Mouse (Mus musculus) heart, postnatal 36 days (tissue): Measurements from ENCODE around the gene Cd163l1. TPM values are rescaled to one million over a fixed set of nuclear protein-coding genes. Genes with fewer than 3 reads are reported as not detected.

ENCODE experiments used
- DNase-seq, 2 experiments: peaks; one replicate each; pipeline ENCODE4 v3.0.0; 2021 to 2022
- intact Hi-C: fragments of 180-260 bp; cut with DNase I; formaldehyde crosslinking; loops from one replicate; pipeline ENCODE4 v1.15.1; 2025
- total RNA-seq, 2 experiments: library from RNA; stranded (reverse); gene quantifications; 2 replicates each; pipeline ENCODE4 v1.2.3; 2021

Gene Cd163l1
- not detected for total RNA-seq

DNA sequence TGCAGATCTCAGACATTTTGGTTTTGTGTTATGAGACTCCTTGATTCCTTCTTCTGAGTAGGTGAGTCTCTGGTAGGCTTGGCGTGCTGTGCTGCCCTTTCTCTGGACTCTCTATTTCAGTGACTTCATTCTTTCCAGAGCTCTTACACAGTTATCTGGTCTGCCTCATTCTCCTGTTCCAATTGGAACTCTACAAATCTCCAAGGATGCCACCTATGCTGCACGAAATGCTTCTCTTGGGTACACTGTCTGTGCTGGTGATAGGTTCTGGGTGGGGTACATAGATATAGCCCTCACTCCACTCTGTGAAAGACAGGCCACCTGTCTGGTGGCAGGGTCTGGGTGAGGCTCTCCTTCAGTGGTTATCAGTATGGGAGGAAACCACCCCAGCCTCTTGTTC, at the start of gene Cd163l1:
Gene Cd163l1, plus strand, starts transcription at position 301 of the 400 bp plus-strand sequence.
- DNase-seq = no peak
- intact Hi-C loops = no loop called here

DNA sequence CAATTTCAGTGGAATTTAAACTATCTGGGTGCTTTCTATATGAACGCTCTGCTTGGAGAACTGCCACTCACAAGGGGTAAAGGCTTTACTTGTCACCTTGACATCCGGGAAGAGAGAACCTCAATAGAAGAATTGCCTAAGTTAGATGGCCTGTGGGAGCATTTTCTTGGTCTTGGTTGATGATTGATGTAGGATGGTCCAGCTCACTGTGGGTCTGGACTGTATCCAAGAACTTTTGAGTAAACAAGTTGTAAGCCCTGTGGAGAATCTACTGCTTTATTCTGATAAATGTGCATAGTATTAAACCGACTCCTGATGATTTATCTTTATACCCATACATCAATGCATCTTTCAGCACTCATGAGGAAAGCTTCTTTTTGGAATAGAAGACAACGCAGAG, 48.7 kb upstream of the Cd163l1 start:
- intact Hi-C loops = no loop called here
- no peak for DNase-seq

DNA sequence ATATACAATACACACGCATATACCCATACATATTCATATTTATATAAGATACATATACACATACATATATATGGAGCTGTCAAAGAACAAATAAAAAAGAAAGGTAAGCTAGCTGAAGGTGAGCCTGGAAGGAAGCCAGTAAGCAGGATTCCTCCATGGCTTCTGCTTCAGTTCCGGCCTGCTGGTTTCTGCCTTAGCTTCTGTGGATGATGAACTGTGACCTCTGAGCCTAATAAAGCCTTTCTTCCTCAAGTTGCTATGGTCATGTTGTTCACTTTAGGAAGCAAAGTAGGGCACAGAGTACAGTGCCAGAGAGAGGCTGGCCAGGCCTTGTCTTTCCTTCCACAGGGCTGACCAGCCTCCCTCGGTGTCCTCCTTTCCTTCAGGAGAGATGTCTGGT, 47.2 kb upstream of the Cd163l1 start:
- DNase-seq = no peak
- intact Hi-C loops = no loop called here

DNA sequence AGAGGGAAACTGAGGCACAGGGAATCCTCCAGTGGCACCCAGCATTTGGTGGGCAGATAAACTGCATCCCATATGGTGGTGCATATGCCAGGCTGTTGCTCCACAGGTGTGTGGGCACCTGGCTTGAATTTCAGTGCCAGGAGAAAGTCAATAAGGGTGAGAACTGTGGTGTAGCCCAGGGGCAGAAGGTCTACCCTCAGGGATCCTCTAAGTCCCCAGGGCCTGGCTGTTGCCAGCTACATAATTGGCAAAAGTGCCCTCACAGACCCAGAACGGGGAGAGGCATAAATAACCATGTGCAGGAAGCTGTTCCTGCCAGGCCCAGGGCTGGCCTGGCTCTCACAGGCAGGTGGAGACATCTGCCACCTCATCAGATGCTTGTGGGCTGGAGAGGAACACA, 45.1 kb upstream of the Cd163l1 start, which contains the start of gene Olfr523:
Gene Olfr523, plus strand, starts transcription at position 282 of the 400 bp plus-strand sequence.
- intact Hi-C loops = no loop called here
- DNase-seq = no peak

DNA sequence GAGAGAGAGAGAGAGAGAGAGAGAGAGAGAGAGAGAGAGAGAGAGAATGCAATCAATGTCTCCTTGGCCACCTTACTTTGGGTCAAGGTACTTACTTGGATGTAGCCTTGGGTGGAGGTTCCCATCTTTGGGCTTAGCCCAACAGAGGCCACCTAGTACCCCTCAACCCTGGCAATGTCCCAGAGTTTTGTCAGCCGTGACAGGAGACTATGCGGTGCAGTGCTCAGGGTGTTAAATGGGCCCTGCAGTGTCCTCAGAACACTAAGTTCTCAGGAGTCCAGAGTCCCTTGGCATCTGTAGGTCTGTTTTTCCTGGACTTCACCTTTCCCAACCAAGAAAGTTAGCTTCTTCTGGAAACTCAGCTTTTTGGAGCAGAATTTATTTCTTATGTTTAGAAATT, 38.9 kb upstream of the Cd163l1 start:
- DNase-seq = no peak
- intact Hi-C loops = no loop called here

DNA sequence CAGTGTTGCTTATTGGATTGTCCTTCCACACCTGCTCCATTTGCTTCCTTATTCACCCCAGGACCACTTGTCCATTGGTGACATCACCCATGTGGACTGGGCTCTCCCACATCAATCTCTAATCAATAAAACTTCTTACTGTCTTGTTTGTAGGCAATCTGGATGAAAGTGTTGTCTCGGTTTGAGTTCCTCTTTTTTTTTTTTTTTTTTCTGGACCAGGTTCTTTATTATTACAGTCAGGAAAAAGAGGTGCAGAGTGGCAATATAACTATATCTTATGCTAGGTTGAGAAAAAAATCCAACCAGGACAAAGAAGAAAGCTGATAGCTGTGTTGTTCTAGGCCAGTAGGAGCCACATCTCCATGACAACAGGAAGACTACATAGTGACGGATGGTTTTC, 37.4 kb upstream of the Cd163l1 start:
- intact Hi-C loops = no loop called here

DNA sequence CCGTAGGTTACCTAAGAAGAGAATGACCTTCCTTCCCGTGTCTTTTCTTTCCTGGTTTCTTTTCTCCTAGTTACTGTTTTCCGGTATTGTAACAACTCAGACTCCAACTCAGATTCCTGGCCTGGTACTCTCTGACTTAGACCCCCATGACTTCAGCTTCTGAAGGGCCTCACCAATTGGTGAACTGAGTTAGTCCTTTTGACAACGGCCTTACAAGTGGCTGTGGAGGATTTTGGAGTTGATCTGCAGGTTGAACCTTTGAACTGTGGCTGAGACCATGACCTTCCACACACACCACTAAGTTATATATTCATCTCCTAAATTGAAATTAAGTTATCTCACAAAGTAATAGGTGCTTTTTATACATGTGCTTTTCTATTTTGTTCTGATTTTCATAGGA, 33.9 kb upstream of the Cd163l1 start:
- intact Hi-C loops = no loop called here
- DNase-seq = no peak

More for the DNA sequence above, 37.4 kb upstream of the Cd163l1 start:
- DNase-seq = no peak

DNA sequence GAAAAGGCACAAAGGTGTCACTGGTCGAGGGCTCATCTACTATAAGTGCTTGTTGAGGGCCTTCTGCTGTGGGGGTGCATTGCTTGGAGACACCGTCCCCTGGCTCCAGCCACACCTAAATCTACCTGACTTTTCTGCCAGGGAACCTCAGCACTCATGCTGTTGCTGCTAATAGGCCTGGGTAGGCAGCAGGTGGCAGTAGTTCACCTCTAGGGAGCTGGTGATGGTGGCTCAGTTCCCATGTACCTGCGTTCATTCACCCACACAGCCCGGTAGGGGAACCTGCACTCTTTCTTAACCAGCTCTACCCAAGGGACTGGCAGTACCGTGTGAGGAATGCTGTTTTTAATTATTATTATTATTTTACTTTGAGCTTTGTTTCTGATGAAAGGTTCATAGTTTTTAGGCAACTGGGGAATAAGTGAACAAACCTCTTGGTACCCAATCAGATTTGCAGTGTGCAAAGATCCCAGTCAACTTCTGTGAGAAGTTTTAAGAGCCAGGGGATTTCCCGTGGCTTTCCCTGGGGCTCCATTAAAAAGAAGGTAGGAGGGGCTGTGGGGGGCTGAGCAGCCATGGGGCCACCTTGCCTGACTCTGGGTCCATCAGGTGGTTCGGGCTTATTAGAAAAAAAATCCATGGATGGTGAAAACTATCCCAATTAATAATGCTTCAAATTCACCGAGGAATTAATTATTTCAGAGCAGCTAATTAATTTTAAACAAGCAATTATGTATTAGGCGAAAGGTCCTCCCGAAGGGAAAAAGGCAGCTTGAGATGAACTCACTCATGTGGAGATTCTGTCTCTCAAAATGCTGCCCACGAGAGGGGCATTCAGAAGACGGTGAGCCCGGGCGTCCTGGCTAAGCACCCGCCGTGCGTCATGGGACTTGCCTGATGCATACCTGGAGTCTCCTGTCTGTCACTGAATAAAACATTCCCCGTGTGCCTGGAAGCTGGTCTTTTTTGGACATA, 31.1 kb upstream of the Cd163l1 start:
- intact Hi-C loops = no loop called here
- DNase-seq = no peak

DNA sequence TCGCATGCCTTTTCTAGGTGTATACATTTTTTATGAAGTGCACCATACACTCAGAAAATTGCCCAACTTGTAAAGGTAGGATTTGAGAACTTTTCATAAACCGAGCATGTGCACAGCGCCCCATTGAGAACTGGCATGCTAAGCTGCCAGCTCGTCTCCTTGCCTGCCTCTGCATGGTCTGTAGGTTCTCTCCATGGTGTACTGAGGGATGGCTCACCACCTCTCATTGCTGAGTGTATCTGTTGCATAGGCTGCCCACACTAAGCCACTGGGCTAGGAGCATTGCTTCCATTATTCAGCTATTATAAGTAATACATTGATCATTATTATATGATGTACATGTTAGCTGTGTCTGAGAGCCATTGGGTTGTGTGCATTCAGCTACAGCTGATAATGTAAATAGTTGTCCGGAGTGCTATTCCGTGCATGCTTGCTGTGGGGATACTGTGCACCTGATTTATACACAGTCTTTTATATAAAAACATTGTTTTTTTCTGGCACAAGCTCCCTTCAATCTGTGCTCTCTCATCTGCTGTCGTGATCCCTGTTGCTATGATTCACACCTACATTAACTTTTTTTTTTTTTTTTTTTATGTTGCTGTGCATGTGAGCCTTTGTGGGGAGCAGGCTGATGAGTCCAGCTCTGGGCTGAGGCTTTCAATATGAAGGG, 30.2 kb upstream of the Cd163l1 start:
- no peak for DNase-seq
- intact Hi-C loops = no loop called here

DNA sequence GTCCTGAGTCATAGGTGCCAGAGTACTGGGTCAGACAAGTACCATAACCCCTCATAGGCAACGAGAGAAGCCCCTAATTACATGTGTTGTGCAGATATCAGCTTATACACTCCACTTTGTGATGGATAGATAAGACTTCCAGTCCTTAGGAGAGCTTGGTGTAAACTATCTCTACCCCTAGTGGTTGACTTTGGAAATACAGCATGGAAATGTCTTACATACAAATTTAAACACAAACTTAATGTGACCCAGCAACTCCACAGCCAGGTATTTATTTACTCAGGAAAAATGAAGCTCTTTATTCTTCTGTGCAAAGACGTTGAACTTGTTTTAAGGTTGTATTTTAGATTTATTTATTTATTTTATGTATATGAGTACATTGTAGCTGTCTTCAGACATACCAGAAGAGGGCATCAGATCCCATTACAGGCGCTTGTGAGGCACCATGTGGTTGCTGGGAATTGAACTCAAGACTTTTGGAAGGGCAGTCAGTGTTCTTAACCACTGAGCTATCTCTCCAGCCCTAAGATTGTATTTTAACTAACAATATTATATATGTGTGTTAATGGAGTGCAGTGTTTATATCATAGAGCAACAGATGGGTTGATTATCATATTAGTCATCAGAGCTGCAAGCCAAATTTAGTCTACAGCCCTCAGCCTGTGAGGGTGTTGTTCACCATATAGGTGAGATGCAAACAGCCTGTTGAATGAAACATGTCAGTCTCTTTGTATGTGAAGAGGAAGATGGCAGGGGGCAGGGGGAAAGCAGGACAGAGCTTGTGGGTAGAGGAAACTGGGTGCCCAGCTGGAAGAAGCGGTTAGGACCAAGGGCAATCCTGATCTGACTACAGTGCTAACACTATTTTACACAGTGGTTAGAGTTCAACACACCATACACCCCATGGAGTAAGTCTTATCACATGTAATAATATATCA, 29.4 kb upstream of the Cd163l1 start:
- intact Hi-C loops = no loop called here
- DNase-seq = no peak

DNA sequence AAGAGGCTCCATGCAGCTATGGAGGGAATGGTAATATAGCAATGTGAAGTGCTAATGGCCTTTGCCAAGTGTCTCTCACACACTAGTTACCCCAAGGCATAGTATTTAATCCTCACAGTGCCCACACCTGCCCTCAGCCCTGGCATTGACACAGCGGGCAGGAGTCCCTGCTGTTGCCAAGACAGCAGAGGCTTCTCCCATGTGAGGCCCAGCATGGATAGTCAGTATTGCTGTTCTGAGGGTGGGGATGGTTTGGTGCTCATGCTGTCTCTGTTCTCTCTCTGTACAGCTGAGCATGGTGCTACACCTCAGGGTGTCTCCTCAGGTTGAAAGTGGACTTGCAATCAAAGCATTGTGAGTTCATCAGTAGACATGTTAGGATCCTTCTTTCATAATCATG, 27.6 kb upstream of the Cd163l1 start:
- intact Hi-C loops = no loop called here
- no peak for DNase-seq

DNA sequence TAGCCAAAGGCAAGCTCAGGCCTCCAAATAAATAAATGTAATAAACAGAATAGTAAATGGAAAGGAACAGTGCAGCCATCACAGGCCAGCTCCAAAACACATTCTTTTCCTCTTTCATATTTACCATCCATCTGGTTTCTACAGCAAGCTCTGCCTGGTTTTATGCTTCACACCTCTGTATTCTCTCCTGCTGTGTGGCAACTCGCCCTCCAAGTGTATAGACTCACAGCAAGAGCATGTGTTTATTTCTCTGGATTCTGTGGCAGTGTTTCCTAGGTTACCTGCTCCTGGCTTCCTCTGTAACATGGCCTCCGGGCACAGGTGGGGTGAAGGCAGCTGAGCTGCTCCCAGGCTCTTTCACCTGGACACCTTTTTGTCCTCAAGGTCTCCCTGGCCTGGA, 25.6 kb upstream of the Cd163l1 start:
- intact Hi-C loops = no loop called here
- no peak for DNase-seq

DNA sequence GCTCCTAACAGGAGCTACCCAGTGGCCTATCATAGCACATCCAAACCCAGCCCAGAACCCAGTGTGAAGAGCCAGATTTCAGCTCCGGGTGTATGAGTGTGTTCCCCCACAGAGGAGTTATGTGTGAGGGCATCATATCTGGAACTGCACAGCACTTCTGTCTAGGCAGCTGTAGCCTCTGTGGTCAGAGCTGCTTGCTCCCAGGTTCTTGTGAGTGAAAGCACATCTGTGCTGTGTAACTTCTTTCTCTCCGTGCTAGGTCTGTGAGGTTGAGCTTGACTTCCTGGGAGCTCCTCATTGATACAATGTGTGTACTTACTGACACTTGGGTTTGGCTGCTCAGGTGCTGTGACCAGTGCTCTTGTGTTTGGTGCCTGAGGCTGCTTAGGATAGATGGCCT, 25.2 kb upstream of the Cd163l1 start:
- intact Hi-C loops = no loop called here
- DNase-seq = no peak

DNA sequence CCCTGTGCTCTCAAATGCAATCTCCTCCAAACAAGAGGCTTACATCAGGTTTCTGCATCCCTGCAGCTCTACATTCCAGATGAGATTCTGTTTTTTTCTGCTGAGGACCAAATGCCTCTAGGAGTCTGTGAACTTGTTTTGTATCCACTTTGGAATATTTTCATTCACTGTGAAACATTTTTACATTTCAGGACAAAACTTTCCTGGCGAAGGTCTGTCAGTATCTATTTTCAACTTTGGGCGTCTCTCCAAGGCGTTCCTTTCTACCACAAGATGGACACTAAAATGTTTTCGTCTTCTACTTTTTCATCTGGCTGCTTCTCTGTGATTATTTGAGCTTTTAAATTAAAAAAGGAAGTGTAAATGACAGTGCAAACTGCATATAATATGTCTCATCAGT, 24.0 kb upstream of the Cd163l1 start:
- intact Hi-C loops = no loop called here
- no peak for DNase-seq

DNA sequence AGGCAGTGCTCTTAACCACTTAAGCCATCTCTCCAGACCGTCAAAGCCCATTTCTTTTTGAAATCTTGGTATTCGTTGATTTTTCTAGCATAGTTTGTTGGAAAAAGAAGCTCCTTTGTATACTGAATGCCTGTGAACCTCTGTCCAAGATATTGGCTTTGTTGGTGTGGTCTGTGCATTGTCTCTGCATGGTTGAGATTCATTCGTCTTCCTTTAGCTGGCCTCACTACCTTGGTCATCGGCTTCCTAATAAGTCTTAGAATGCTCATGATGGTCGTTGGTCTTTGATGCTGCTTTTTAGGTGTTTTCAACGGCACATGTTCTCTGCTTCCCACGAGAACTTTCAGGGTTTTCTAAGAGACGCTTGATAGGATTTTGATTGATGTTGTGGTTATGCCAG, 22.1 kb upstream of the Cd163l1 start:
- DNase-seq = no peak
- intact Hi-C loops = no loop called here

DNA sequence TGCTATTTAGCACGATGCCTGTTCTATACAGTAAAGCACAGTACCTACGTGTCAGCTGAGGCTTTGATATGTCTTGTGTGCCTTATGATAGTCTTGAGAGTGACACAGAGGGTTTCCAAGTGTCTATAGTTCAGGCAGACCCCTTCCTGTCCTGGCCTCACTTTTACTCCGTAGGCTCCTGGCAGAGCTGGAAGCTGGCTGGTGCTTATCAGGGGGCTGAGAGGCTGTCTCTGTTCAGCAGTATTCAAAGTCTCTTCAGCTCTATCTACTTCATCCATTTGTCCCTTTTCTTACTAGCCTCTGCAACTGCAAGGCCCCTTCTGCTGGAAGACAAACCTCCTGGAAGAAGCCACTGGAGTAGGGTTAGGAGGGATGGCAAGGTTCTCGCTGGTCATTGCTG, 17.0 kb upstream of the Cd163l1 start:
- intact Hi-C loops = no loop called here
- DNase-seq = no peak

DNA sequence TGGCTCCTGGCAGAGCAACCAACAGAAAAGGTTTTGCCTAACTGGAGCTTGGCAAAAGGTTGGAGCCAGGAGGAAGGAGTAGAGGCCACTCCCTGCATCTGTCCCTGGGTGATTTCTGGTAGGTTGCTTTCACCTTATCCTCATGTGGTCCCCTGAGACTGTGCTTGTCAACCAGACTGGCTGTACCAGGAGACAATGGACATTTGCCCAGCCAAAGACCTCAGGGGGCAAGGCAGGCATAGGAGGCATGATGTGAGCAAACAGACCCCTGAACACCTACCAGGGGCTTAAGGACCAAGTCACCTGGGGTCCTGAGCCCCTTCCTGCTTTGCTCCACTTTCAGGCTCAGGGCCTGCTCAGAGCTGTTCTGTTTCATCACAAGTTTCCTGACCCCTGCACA, 12.2 kb upstream of the Cd163l1 start, which contains the start of gene Olfr524:
Gene Olfr524, minus strand, starts transcription at position 101 of the 400 bp plus-strand sequence.
- no peak for DNase-seq
- intact Hi-C loops = no loop called here

DNA sequence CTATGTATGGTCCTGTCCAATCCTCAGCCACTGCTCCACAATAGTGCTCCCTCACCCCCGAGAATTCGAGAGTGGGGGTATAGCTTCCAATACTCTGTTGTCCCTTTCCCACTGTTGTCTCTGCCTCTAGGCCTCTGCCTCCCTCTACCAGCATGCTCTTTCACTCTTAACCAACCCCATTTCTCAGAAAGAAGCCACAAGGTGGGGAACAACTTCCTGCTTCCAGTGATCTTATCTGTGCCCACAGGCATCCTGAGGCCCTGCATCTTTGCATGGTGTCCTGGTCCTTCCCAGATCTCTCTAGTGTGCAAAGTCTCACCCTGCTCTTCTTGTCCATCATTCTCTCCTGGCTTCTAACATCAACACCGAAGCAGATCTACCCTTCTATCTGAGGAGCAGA, 11.2 kb upstream of the Cd163l1 start:
- intact Hi-C loops = no loop called here

DNA sequence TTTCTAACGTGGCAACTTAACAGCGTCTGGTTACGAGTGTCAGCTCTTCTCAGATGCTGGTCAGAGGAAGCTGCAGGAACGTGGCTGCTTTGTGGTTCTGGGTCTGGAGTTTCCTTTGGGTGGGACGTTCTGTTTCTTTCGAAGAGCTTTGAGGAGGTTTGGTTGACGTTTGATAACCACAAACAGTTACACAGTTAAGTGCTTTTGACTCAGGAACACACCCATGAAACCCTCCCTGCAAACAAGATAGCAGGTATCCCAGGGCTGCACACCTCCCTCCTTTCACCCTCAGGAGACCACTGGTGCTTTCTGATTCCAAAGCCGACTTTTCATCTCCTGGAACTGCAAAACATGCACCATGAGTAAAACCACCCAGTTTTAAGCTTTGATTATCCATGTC, 9.9 kb upstream of the Cd163l1 start:
- DNase-seq = no peak
- intact Hi-C loops = no loop called here

More for the DNA sequence above, 11.2 kb upstream of the Cd163l1 start:
- DNase-seq = no peak

DNA sequence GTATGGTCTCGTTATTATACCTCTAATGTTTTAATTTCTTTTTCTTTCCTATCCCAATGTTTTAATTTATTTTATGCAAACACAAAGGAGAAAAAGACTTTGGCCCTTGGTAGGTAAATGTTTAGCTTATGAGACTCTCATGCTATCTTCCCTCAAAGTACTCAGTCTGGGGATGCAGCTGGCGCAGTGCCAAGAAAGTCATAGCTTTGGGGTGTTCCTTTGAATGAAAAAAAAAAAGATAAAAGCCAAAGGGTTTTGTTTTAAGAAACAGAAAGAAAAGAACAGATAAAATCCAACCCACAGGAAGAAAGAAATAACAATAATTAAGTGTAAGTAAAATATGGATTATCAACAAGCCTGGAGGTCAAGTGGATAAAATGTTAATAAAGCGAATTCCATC, 9.4 kb upstream of the Cd163l1 start:
- intact Hi-C loops = no loop called here
- no peak for DNase-seq

DNA sequence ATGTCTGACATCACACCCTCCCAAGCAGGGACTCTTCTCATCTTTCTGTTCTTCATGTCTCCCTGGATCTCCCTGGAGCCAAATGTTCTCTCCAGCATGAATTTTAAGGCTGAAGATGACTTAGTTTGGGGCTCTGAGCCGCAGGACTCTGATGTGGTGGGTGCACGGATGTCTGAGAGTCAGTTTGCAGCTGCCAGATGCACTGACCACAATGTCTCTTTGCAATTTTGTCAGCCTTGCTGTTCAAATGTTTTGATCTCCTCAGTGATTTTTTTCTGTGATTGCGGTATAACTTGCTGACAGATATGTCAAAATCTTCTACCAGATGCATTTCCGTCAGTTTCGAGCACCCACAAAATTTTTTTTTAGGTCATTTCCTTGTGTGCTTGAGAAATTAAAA, 4.2 kb upstream of the Cd163l1 start:
- DNase-seq = no peak
- intact Hi-C loops = no loop called here
